Mouse (Mus musculus) midbrain, embryonic 15.5 days (tissue): ENCODE results near the gene Ptpa. TPM values are rescaled to one million over a fixed set of nuclear protein-coding genes. Genes with fewer than 3 reads are reported as not detected.
A peak's percentile ranks its signal among the peaks of the same experiment; 100 is the strongest.

Source experiments
- ATAC-seq: fragments of 200-750 bp; cut with Nextera tagmentation; replicated peaks from 2 replicates; pipeline ENCODE4 v1.8.0; 2017; ENCODE audit warnings: moderate TSS enrichment
- H3K27ac ChIP-seq: fragments of 300-500 bp; sonication (generic); 2 replicates; pipeline ENCODE4 v1.5.1; 2015; ENCODE audit warnings: mild to moderate bottlenecking, inconsistent platforms
- H3K27me3 ChIP-seq: fragments of 300-500 bp; sonication (generic); replicated peaks from 2 replicates; pipeline ENCODE4 v1.6.1; 2015; ENCODE audit warnings: inconsistent platforms
- H3K36me3 ChIP-seq: fragments of 300-500 bp; sonication (generic); replicated peaks from 2 replicates; pipeline ENCODE4 v1.6.1; 2015; ENCODE audit warnings: inconsistent platforms
- H3K4me1 ChIP-seq: fragments of 300-500 bp; sonication (generic); 2 replicates; pipeline ENCODE4 v1.6.1; 2015; ENCODE audit warnings: inconsistent platforms
- H3K4me2 ChIP-seq: fragments of 300-500 bp; sonication (generic); 2 replicates; pipeline ENCODE4 v1.6.1; 2015; ENCODE audit warnings: inconsistent platforms, mild to moderate bottlenecking, moderate library complexity
- H3K4me3 ChIP-seq: fragments of 300-500 bp; sonication (generic); 2 replicates; pipeline ENCODE4 v1.5.1; 2015; ENCODE audit warnings: mild to moderate bottlenecking, inconsistent platforms
- H3K9ac ChIP-seq: fragments of 300-500 bp; sonication (generic); 2 replicates; pipeline ENCODE4 v1.6.1; 2015; ENCODE audit warnings: mild to moderate bottlenecking, inconsistent platforms
- H3K9me3 ChIP-seq: fragments of 300-500 bp; sonication (generic); 2 replicates; pipeline ENCODE4 v1.6.1; 2016; ENCODE audit warnings: inconsistent platforms
- WGBS: fragments of 180-500 bp; shearing (Covaris S2); methylation state at CpG from one replicate; pipeline ENCODE4 v1.1.7; 2015; ENCODE audit warnings: mixed read lengths; 5-methylcytosine and 5-hydroxymethylcytosine counted together
- polyA plus RNA-seq: library from polyadenylated mRNA; unstranded; fragments of >200 nt; fragmentation: Nextera tagmentation; extraction: Ambion mirVana; gene quantifications from 2 replicates; pipeline ENCODE4 v1.2.1, GENCODE M21; 2015

Ptpa gene
- polyA plus RNA-seq, 1 experiment from 2014 or later = 152 TPM

- ATAC-seq = no peak
- Histone ChIP-seq H3K4me2 (no peak overlapping the region), H3K9me3 (no peaks in the 10 kb centered on the region), H3K27ac (no peak overlapping the region), H3K4me1 (peaks cover 3% of the 10 kb centered on the region; the same call in 1 of the 2 replicates), H3K36me3 (no peaks in the 10 kb centered on the region), H3K9ac (no peak overlapping the region), H3K27me3 (no peaks in the 10 kb centered on the region), H3K4me3 (no peak overlapping the region)
- 89% methylated on average over 6 of the region's 6 CpGs for WGBS
These were observed 42.5 kb downstream of the Ptpa start for GRCm38 (mm10) chr2:30458349-30458748.

- no peaks in the 10 kb centered on the region for H3K9me3 ChIP-seq
- H3K4me1 ChIP-seq = peaks cover 11% of the 10 kb centered on the region
- no peaks in the 10 kb centered on the region for H3K27me3 ChIP-seq
- H3K36me3 ChIP-seq = no peaks in the 10 kb centered on the region
- H3K4me3 ChIP-seq = no peak overlapping the region
- no peak overlapping the region for H3K27ac ChIP-seq
- H3K4me2 ChIP-seq = no peak overlapping the region
- ATAC-seq = no peak
- no peak overlapping the region for H3K9ac ChIP-seq
- WGBS = 86% methylated on average over 6 of the region's 6 CpGs
These were observed 43.4 kb downstream of the Ptpa start for GRCm38 (mm10) chr2:30459241-30459640.

GRCm38 (mm10) chr2:30463341-30463761 lies 47.5 kb downstream of the Ptpa start:
- no peak overlapping the region for H3K4me3 ChIP-seq
- WGBS = 27% methylated on average over 5 of the region's 5 CpGs
- H3K4me2 ChIP-seq = peak overlapping the region; percentile 35
- H3K27me3 ChIP-seq = no peaks in the 10 kb centered on the region
- no peak overlapping the region for H3K27ac ChIP-seq
- peaks cover 18% of the 10 kb centered on the region for H3K4me1 ChIP-seq
- H3K9me3 ChIP-seq = no peaks in the 10 kb centered on the region
- ATAC-seq = no peak
- no peaks in the 10 kb centered on the region for H3K36me3 ChIP-seq
- H3K9ac ChIP-seq = no peak overlapping the region

GRCm38 (mm10) chr2:30463904-30464330 lies 48.1 kb downstream of the Ptpa start:
- peak; percentile 56 for ATAC-seq
- Histone ChIP-seq H3K27me3 (no peaks in the 10 kb centered on the region), H3K36me3 (no peaks in the 10 kb centered on the region), H3K9me3 (no peaks in the 10 kb centered on the region), H3K27ac (no peak overlapping the region), H3K9ac (no peak overlapping the region), H3K4me3 (0 out of 2 replicates have a peak overlapping the region, but pooled peaks have one; percentile 3), H3K4me2 (peak overlapping the region; percentile 35), H3K4me1 (peaks cover 24% of the 10 kb centered on the region)
- WGBS = 4% methylated on average over 9 of the region's 9 CpGs

GRCm38 (mm10) chr2:30464411-30464810 lies 48.6 kb downstream of the Ptpa start:
- Histone ChIP-seq H3K36me3 (no peaks in the 10 kb centered on the region), H3K4me2 (peak overlapping the region; percentile 35; the same call in 1 of the 2 replicates), H3K27ac (no peak overlapping the region), H3K27me3 (no peaks in the 10 kb centered on the region), H3K9me3 (no peaks in the 10 kb centered on the region), H3K9ac (no peak overlapping the region), H3K4me1 (peaks cover 28% of the 10 kb centered on the region), H3K4me3 (no peak overlapping the region)
- no peak for ATAC-seq
- 69% methylated on average over 5 of the region's 5 CpGs for WGBS

GRCm38 (mm10) chr2:30466787-30467186 lies 50.9 kb downstream of the Ptpa start:
- 78% methylated on average over 4 of the region's 4 CpGs for WGBS
- H3K4me1 ChIP-seq = peaks cover 47% of the 10 kb centered on the region
- no peaks in the 10 kb centered on the region for H3K36me3 ChIP-seq
- no peak overlapping the region for H3K4me2 ChIP-seq
- no peak for ATAC-seq
- H3K27ac ChIP-seq = no peak overlapping the region
- H3K27me3 ChIP-seq = no peaks in the 10 kb centered on the region
- H3K4me3 ChIP-seq = no peak overlapping the region
- no peak overlapping the region for H3K9ac ChIP-seq
- no peaks in the 10 kb centered on the region for H3K9me3 ChIP-seq

GRCm38 (mm10) chr2:30469009-30469408 lies 53.2 kb downstream of the Ptpa start:
- WGBS = 46% methylated on average over 6 of the region's 6 CpGs

GRCm38 (mm10) chr2:30469796-30470142 lies 53.9 kb downstream of the Ptpa start:
- Histone ChIP-seq H3K4me3 (peak overlapping the region; percentile 90), H3K9ac (peak overlapping the region; percentile 45), H3K27ac (peak overlapping the region; percentile 64), H3K4me1 (peaks cover 52% of the 10 kb centered on the region), H3K9me3 (no peaks in the 10 kb centered on the region), H3K4me2 (peak overlapping the region; percentile 92), H3K36me3 (no peaks in the 10 kb centered on the region), H3K27me3 (no peaks in the 10 kb centered on the region)
- under 1% methylated on average over 19 of the region's 19 CpGs for WGBS
- ATAC-seq = peak; percentile 26

More at GRCm38 (mm10) chr2:30469009-30469408, 53.2 kb downstream of the Ptpa start:
- ATAC-seq = no peak
- Histone ChIP-seq H3K36me3 (no peaks in the 10 kb centered on the region), H3K4me1 (peaks cover 47% of the 10 kb centered on the region), H3K27ac (no peak overlapping the region), H3K4me2 (peak overlapping the region; percentile 92), H3K9ac (peak overlapping the region; percentile 45), H3K27me3 (no peaks in the 10 kb centered on the region), H3K9me3 (no peaks in the 10 kb centered on the region), H3K4me3 (peak overlapping the region; percentile 90)

GRCm38 (mm10) chr2:30470143-30470946 lies 54.5 kb downstream of the Ptpa start:
- H3K4me2 ChIP-seq = peak overlapping the region; percentile 92
- no peak; the same call in 1 of the 2 replicates for ATAC-seq

GRCm38 (mm10) chr2:30471051-30471450 lies 55.2 kb downstream of the Ptpa start:
- peak overlapping the region; percentile 90 for H3K4me3 ChIP-seq
- peak overlapping the region; percentile 92 for H3K4me2 ChIP-seq
- 5% methylated on average over 8 of the region's 8 CpGs for WGBS
- no peaks in the 10 kb centered on the region for H3K27me3 ChIP-seq
- no peaks in the 10 kb centered on the region for H3K9me3 ChIP-seq
- peak overlapping the region; percentile 57; the same call in 1 of the 2 replicates for H3K27ac ChIP-seq
- H3K4me1 ChIP-seq = peaks cover 52% of the 10 kb centered on the region
- ATAC-seq = no peak
- no peaks in the 10 kb centered on the region for H3K36me3 ChIP-seq
- H3K9ac ChIP-seq = no peak overlapping the region; the same call in 1 of the 2 replicates

More at GRCm38 (mm10) chr2:30470143-30470946, 54.5 kb downstream of the Ptpa start:
- Histone ChIP-seq H3K4me3 (peak overlapping the region; percentile 90), H3K36me3 (no peaks in the 10 kb centered on the region), H3K27me3 (no peaks in the 10 kb centered on the region), H3K9ac (peak overlapping the region; percentile 45), H3K4me1 (peaks cover 52% of the 10 kb centered on the region), H3K27ac (peak overlapping the region; percentile 64), H3K9me3 (no peaks in the 10 kb centered on the region)
- WGBS = 0% methylated on average over 45 of the region's 46 CpGs

GRCm38 (mm10) chr2:30471795-30472720 lies 56.2 kb downstream of the Ptpa start:
- no peaks in the 10 kb centered on the region for H3K27me3 ChIP-seq
- no peaks in the 10 kb centered on the region for H3K9me3 ChIP-seq
- peak overlapping the region; percentile 90 for H3K9ac ChIP-seq
- H3K27ac ChIP-seq = peak overlapping the region; percentile 86
- H3K36me3 ChIP-seq = no peaks in the 10 kb centered on the region
- H3K4me2 ChIP-seq = peak overlapping the region; percentile 92
- no peak for ATAC-seq
- peak overlapping the region; percentile 90 for H3K4me3 ChIP-seq
- peaks cover 47% of the 10 kb centered on the region for H3K4me1 ChIP-seq
- WGBS = under 1% methylated on average over 44 of the region's 51 CpGs
